Mouse (Mus musculus) kidney, postnatal 36 days (tissue): ENCODE measurements around the gene Stub1.

ENCODE experiments used
- DNase-seq, 2 experiments: peaks; one replicate each; pipeline ENCODE4 v3.0.0; 2021 to 2022; ENCODE audit warnings: mixed read lengths in 2 of 2

Stub1 gene

DNA sequence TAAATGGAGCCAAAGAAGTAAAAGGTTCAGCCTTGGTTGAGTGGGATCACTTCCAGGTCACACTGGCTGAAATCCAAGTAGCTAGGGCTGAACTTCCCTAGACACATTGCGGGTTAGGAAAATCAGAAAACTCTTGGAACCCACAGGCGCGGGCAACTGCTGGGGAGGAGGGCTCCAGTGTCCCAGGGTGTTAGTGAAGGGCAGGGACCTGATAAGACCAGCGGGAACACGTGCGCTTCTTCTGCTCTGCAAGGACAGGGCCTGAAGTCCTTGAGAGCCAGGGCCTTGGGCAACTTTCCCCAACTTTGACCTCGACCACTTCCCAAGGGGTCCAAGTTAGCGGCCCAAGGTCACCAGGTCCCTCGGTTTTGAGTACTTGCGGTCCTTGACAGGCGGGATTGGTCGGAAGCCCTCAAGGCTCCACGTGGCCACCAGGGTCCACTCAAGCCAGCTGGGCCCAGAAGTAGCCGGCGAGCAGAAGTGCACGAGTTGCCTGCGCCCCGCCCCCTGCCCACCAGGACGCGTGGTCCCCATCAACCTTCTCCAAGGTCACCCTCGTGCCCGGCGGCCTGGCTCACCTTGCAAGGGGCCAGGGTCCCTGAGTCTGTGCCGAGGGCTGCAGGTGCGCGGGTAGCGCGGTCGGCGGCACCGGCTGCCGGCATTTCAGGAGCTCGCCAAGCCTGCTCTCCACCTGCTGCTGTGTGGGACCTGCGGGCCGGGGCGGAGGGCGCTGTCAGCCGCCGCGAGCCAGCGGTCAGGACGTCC is 34.8 kb upstream of the Stub1 start:
- peak; percentile 78 to 84 for DNase-seq

DNA sequence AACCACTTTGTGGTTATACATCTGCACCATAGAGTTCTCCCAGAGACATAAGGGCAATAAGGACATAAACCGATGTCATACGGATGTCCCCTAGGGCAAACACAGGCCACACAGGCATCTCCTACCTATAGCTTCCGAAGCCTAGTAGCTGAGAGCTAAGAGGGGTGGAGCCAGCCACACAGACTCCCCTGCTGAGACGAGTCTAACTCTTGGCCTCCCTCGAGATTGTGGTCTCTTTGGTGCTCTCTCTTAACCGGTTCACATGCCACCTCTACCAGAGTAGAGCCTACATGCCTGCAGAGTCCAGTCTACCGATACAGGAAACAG is 34.3 kb upstream of the Stub1 start:
- no peak for DNase-seq

- DNase-seq, result peak; percentile 71 to 78
Measured at GRCm38 (mm10) chr17:25866172-25866571, 33.0 kb upstream of the Stub1 start.

DNA sequence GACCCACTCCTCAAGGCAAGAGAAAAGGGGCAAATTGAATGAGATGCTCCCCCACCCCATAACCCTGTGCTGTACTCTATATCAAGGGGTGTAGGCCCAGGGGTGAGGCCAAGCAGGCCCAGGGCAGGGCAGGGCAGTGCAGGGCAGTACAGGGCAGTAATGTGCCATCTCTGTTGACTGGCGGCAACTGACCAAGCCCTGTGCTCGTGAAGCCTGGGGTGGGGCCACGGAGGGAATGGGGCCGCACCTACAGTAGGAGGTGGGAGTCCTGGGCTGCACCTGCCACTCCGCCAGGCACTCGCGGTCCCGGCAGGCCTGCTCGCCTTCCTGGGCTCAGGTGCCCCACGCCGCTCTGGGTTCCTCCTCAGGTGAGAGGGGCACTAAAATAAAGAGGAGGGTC is 32.1 kb upstream of the Stub1 start:
- peak in 1 of 2 experiments; percentile 39 for DNase-seq

DNA sequence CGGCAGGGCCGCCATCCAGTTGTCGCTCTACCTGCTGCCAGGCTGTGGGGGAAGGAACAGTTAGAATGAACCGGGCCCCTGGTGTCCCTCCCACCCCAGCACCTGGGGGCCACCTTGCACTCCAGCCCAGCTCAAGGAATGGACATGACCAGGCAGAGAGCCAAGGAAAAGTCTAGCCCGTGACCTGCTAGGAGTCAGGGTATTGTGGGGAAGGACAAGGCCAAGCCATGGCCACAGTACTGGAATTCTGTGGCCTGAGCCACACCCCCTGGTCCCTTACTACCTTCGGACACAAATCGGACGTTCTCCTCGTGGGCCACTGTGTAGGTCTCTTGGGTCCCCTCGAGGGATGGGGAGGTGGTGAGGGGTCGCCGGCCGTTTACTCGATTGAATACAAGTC is 31.1 kb upstream of the Stub1 start:
- DNase-seq, result peak; percentile 60 to 61

DNA sequence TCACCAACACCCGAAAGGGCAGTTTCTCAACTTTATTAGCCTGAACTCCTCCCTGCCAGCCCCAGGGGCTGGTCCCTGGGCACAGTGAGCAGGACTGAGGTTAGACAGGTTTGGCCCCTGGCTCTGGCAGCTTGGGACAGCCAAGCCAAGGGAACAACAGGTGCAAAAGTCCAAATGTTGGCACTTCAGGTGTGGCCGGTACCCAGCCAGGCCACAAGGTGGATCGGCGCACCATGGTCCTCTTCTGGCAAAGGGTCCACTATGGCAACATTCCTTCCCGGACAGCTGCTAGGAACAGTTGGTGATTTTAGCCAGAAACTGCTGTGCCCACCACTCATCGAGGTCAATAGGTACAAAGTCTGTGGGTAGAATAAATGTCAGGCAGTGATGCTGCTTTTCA is 30.5 kb upstream of the Stub1 start:
- peak; percentile 59 to 73 for DNase-seq

DNA sequence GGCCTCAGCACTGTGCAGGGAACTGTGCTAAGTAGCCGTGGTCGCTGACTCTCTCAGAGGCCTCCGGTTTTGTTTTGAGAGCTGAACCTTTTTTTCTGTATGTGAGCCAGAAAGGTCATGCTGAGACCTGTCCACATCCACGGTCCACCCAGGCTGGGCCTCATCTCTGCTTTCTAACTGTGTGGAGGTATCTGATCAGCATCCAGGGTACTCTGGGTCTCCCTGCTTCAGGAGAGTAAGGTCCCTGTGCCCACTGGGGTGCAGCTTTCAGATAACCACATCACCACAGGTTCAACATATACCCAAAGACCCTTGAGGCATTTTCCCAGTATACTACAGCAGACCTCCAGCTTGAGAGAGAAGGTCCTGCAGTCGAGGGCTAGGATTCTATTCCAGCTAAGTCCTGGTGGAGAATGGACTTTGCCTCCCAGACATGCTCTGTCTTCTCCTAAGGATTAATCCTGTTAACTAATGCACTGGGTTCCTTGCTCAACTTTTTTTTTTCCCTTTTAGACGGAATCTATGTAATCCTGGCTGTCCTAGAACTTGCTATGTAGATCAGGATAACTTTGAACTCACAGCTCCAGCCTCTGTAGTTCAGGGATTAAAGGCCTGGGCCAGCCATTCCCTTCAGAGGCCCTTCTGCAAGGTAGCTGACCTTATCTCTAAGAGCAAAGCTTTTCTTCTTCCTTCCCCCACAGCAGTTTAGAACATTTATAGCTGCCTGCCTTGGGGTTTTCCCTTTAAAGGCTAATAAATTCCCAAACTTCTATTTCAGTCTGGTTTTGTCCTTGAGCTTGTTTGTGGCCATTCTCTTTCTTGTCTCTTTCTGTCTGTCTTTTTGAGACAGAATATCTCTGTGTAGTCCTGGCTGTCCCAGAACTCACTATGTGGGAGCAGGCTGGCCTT is 28.8 kb upstream of the Stub1 start:
- peak; percentile 34 to 49 for DNase-seq

DNA sequence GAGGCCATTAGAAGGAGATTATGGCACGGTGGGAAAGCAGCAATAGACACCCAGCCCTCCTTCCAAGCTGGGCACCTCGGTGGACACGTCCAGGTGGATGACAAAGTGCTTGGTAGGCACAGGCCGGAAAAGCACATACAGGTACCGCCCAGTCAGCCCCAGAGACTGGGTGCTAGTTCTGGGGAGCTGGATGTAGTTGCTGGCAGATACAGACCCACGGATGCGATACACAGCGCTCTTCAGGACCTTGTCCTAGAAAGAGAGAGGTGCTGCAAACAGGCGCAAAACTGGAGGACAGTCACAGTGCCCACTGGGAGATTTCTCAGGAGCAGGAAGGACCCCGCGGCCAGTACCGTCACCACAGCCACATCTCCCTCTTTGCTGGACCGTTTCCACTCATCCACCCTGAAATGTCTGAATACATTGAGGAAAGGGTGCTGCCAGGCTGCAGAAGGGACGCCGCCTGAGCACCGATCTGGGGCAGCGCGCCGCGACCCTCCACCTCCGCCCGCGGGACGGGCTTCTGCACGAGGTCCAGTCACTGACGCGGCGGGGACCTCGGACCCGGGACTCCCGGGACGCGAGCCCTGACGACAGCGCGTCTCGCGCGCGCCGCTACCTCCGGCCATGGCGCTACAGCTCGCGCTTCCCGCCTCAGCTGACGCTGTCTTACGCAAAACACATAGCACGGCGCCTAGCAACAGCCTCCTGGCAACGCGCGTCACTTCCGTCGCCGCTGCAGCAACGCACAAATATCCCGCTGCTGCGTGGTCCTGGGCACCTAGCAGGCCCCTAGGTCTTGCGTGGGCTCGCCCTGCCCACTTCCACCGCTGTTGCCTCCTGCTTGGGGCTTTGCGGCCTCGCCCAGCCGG is 27.9 kb upstream of the Stub1 start, which contains the start of gene Wdr90:
Gene Wdr90, minus strand, starts transcription at position 670 of the 872 bp plus-strand sequence.
- DNase-seq, result peak; percentile 94 to 95

DNA sequence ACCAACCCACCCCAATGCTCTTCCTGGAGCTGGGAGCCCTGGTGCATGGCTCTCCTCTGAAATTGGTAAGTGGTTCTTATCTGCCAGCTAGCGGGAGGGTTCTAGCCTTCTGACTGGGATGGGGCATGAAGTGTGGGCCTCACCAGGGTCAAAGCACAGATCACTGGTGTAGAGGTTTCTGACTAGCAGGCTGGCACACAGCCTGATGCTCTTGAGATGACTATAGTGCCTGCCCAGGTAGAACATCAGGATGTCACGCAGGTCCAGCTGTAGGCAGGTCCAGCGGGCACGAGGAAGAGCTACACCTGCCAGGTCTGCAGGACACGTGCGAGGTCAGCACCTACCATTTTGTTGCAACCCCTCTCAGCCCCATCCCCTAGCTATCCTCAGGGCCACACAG is 27.0 kb upstream of the Stub1 start:
- no peak for DNase-seq

GRCm38 (mm10) chr17:25844396-25844901 is 11.2 kb upstream of the Stub1 start, which contains the start of gene Rhot2:
Rhot2 (minus strand) TSS chr17:25844851.
- DNase-seq, result peak; percentile 98

GRCm38 (mm10) chr17:25843636-25844395 is 10.6 kb upstream of the Stub1 start:
- peak in 1 of 2 experiments; percentile 28 for DNase-seq

DNA sequence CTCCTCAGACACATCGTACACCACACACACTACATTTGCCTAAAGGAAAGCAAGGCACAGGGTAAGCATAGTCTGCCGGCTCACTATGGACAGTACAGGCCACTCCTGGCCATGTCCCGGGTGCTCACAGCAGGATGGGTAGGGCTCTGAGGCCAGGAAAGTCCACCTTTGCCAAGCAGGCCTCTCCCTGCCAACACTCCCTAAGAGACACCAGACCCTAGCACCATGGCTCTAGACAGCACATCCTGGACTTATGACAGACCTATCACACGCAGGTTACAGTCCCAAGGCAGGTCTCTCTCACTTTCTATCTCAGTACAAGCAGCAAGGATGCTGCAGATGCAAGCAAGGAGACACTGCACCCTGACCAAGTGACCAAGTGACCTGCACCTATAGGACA is 9.9 kb upstream of the Stub1 start:
- DNase-seq, result no peak

DNA sequence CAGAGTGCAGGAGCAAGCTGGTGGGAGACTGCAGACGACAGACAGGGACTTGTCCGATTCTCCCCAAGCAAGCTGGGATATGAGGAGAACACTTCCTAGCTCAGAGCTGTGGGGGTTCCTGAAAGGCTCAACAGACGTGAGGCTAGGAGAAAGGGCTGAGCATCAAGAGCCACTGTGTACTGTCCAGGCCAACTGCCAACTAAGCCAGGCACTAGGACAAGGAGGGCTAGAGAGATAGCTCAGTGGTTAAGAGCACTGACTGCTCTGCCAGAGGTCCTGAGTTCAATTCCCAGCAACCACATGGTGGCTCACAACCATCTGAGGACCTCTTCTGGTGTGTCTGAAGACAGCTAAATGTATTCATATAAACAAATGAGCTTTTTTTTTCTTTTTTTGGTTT is 9.3 kb upstream of the Stub1 start:
- no peak for DNase-seq

DNA sequence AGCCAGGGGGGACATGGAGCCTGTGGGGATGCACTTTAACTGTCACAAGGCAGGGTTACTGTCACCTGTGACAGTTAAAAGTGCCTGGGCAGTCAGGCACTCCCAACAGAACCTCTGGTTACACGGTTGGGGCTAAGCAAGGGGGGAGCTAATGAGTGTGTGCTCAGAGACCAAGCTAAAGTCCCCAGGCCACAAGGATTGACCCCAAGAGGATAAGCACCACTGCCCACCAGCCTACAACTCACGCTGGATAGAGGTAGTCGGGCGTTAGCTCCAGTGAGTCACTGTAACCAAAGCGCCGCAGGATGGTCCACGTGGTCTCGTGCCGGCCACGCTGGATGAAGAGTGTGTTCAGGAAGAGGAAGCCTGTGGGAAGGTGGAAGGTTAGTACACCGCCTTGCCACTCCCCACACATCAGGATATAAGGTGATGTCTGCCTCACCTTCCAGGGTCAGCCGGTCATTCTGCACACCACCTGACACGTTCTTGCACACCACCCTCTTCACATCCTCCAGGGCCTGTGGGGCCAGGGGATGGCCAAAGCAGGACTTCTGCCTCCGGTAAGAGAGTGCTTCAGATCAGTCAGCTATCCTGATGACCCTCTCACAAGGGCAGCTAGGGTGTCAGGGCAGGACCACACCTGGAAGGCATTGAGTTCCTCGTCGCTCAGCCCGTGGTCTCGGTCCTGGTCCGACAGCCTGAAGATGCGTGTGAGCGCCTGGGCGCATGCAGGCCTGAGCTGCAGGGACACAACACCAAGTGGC is 8.1 kb upstream of the Stub1 start, which contains the start of gene Gm20683:
Gene Gm20683, minus strand, starts transcription at position 647 of the 764 bp plus-strand sequence.
- DNase-seq, result no peak

GRCm38 (mm10) chr17:25840519-25840918 is 7.3 kb upstream of the Stub1 start:
- no peak for DNase-seq

GRCm38 (mm10) chr17:25839455-25840235 is 6.4 kb upstream of the Stub1 start:
- peak; percentile 73 to 76 for DNase-seq

DNA sequence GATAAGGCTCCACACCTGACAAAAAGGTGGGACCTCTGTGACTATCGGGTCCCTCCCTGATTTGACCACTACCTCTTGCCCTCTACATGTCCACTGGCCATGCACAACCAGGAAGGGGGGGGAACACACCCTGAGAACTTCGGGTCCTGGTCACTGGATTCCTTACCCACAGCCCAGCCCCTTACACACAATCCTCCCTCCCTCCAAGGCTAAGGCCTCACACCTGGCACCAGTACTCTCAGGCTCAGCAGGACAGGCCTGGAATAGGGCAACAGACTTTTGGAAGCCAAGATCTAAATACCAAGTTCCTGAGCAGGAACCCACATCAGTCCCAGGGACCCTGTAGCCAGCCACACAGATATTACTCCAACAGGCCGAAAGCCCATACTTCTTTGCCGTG is 5.7 kb upstream of the Stub1 start:
- no peak for DNase-seq

- no peak for DNase-seq
Measured at GRCm38 (mm10) chr17:25837533-25837932, 4.3 kb upstream of the Stub1 start.

DNA sequence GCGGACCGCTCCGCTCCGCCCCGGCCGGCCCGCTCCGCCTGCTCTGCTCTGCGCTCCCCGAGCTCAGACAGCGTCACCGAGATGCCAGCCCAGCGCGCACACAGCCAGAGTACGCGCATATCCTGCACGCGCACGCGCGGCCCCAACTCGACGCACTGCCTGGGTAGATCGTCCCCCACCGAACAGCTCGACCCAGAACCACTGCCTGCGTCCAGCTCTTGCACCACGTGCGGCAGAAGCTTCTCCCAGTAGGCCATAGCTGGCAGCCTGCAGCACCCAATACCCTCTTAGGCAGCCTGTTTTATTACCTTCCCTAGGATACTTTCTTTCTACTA is 3.8 kb upstream of the Stub1 start, which contains the start of gene Rhbdl1:
Gene Rhbdl1, minus strand, starts transcription at position 220 of the 335 bp plus-strand sequence.
- peak; percentile 76 to 82 for DNase-seq
